Mouse (Mus musculus): Measurements from ENCODE around the gene Clba1. TPM values are rescaled to one million over a fixed set of nuclear protein-coding genes. Genes with fewer than 3 reads are reported as not detected.
"Not testable (repeated sequence)": the region's sequence is repeated elsewhere in the genome, so short reads cannot be mapped to it uniquely, and the experiment has no call there.

The Clba1 gene
- polyA plus RNA-seq, 1 experiment from 2014 or later: 6.6 TPM

- H3K27me3 ChIP-seq (replicated peaks; ENCODE audit: control insufficient read depth, insufficient read depth, low read length): no peaks in the 10 kb centered on the region
- peak within 1 kb of the TSS; percentile 98 for H3K9ac ChIP-seq (ENCODE audit: low read depth, low read length)
- no peaks in the 10 kb centered on the region for H3K9me3 ChIP-seq (ENCODE audit: control insufficient read depth, low read length)
- H3K27ac ChIP-seq (replicated peaks; ENCODE audit: low read depth, low read length): peak within 1 kb of the TSS; percentile 89
- DNase-seq (ENCODE audit: low spot score) (peak; percentile 98), ATAC-seq (ENCODE audit: low read depth) (peak; percentile 96)
- H3K4me2 ChIP-seq (ENCODE audit: low read depth, low read length): peak within 1 kb of the TSS; percentile 87
- H3K36me3 ChIP-seq (ENCODE audit: control insufficient read depth, insufficient read depth, low read length): peaks cover 33% of the 10 kb centered on the region
- H3K4me3 ChIP-seq (ENCODE audit: low read depth, low read length): peak within 1 kb of the TSS; percentile 93
- H3K4me1 ChIP-seq (ENCODE audit: control insufficient read depth, insufficient read depth, low read length): peaks cover 24% of the 10 kb centered on the region
- under 1% methylated on average over 26 of the region's 72 CpGs for WGBS
These were observed 20.6 kb downstream of the Clba1 start, which contains the start of gene Cdca4 for GRCm38 (mm10) chr12:112829244-112829864. Cdca4 (minus strand) TSS chr12:112829423.

GRCm38 (mm10) chr12:112830141-112830540, 21.4 kb downstream of the Clba1 start:
- peak overlapping the region; percentile 80 for H3K4me2 ChIP-seq (ENCODE audit: low read depth, low read length)
- H3K27ac ChIP-seq (replicated peaks; ENCODE audit: low read depth, low read length): peak overlapping the region; percentile 67
- peaks cover 30% of the 10 kb centered on the region for H3K36me3 ChIP-seq (ENCODE audit: control insufficient read depth, insufficient read depth, low read length)
- DNase-seq (ENCODE audit: low spot score) (no peak), ATAC-seq (ENCODE audit: low read depth) (no peak)
- H3K4me1 ChIP-seq (ENCODE audit: control insufficient read depth, insufficient read depth, low read length): peaks cover 22% of the 10 kb centered on the region
- H3K9me3 ChIP-seq (ENCODE audit: control insufficient read depth, low read length): no peaks in the 10 kb centered on the region
- no peaks in the 10 kb centered on the region for H3K27me3 ChIP-seq (replicated peaks; ENCODE audit: control insufficient read depth, insufficient read depth, low read length)
- H3K9ac ChIP-seq (ENCODE audit: low read depth, low read length): peak overlapping the region; percentile 85
- WGBS: 25% methylated on average over 2 of the region's 2 CpGs
- peak overlapping the region; percentile 93 for H3K4me3 ChIP-seq (ENCODE audit: low read depth, low read length)

- DNase-seq (ENCODE audit: low spot score): no peak
- 84% methylated on average over 3 of the region's 3 CpGs for WGBS
- peak overlapping the region; percentile 85 for H3K9ac ChIP-seq (ENCODE audit: low read depth, low read length)
- no peaks in the 10 kb centered on the region for H3K27me3 ChIP-seq (replicated peaks; ENCODE audit: control insufficient read depth, insufficient read depth, low read length)
- H3K27ac ChIP-seq (replicated peaks; ENCODE audit: low read depth, low read length): no peak overlapping the region
- H3K4me2 ChIP-seq (ENCODE audit: low read depth, low read length): peak overlapping the region; percentile 80
- ATAC-seq (ENCODE audit: low read depth): no peak
- H3K4me3 ChIP-seq (ENCODE audit: low read depth, low read length): peak overlapping the region; percentile 93
- H3K4me1 ChIP-seq (ENCODE audit: control insufficient read depth, insufficient read depth, low read length): peaks cover 22% of the 10 kb centered on the region
- H3K36me3 ChIP-seq (ENCODE audit: control insufficient read depth, insufficient read depth, low read length): peaks cover 26% of the 10 kb centered on the region
- H3K9me3 ChIP-seq (ENCODE audit: control insufficient read depth, low read length): no peaks in the 10 kb centered on the region
These were observed 21.8 kb downstream of the Clba1 start for GRCm38 (mm10) chr12:112830570-112830969.

- Histone ChIP-seq H3K27ac (replicated peaks; ENCODE audit: low read depth, low read length) (no peak overlapping the region), H3K4me2 (ENCODE audit: low read depth, low read length) (no peak overlapping the region), H3K9ac (ENCODE audit: low read depth, low read length) (no peak overlapping the region), H3K36me3 (ENCODE audit: control insufficient read depth, insufficient read depth, low read length) (peaks cover 8% of the 10 kb centered on the region), H3K9me3 (ENCODE audit: control insufficient read depth, low read length) (no peaks in the 10 kb centered on the region), H3K27me3 (replicated peaks; ENCODE audit: control insufficient read depth, insufficient read depth, low read length) (no peaks in the 10 kb centered on the region), H3K4me1 (ENCODE audit: control insufficient read depth, insufficient read depth, low read length) (peaks cover 15% of the 10 kb centered on the region), H3K4me3 (ENCODE audit: low read depth, low read length) (no peak overlapping the region)
- 92% methylated on average over 5 of the region's 5 CpGs for WGBS
- ATAC-seq (ENCODE audit: low read depth) (no peak), DNase-seq (ENCODE audit: low spot score) (no peak)
These were observed 23.7 kb downstream of the Clba1 start for GRCm38 (mm10) chr12:112832411-112832810.

- no peak overlapping the region for H3K27ac ChIP-seq (replicated peaks; ENCODE audit: low read depth, low read length)
- H3K27me3 ChIP-seq (replicated peaks; ENCODE audit: control insufficient read depth, insufficient read depth, low read length): no peaks in the 10 kb centered on the region
- DNase-seq (ENCODE audit: low spot score) (no peak), ATAC-seq (ENCODE audit: low read depth) (no peak)
- no peaks in the 10 kb centered on the region; the same call in 1 of the 2 replicates for H3K36me3 ChIP-seq (ENCODE audit: control insufficient read depth, insufficient read depth, low read length)
- H3K4me2 ChIP-seq (ENCODE audit: low read depth, low read length): no peak overlapping the region
- 83% methylated on average over 6 of the region's 6 CpGs for WGBS
- H3K4me3 ChIP-seq (ENCODE audit: low read depth, low read length): no peak overlapping the region
- peaks cover 7% of the 10 kb centered on the region; the same call in 1 of the 2 replicates for H3K4me1 ChIP-seq (ENCODE audit: control insufficient read depth, insufficient read depth, low read length)
- no peaks in the 10 kb centered on the region for H3K9me3 ChIP-seq (ENCODE audit: control insufficient read depth, low read length)
- H3K9ac ChIP-seq (ENCODE audit: low read depth, low read length): no peak overlapping the region
These were observed 24.8 kb downstream of the Clba1 start for GRCm38 (mm10) chr12:112833527-112833926.

- no peak overlapping the region for H3K4me2 ChIP-seq (ENCODE audit: low read depth, low read length)
- no peak overlapping the region for H3K4me3 ChIP-seq (ENCODE audit: low read depth, low read length)
- no peak overlapping the region for H3K9ac ChIP-seq (ENCODE audit: low read depth, low read length)
- H3K9me3 ChIP-seq (ENCODE audit: control insufficient read depth, low read length): no peaks in the 10 kb centered on the region
- H3K27me3 ChIP-seq (replicated peaks; ENCODE audit: control insufficient read depth, insufficient read depth, low read length): no peaks in the 10 kb centered on the region
- WGBS: 68% methylated on average over 2 of the region's 2 CpGs
- no peak for ATAC-seq (ENCODE audit: low read depth)
- H3K4me1 ChIP-seq (ENCODE audit: control insufficient read depth, insufficient read depth, low read length): peaks cover 6% of the 10 kb centered on the region; the same call in 1 of the 2 replicates
- H3K36me3 ChIP-seq (ENCODE audit: control insufficient read depth, insufficient read depth, low read length): no peaks in the 10 kb centered on the region; the same call in 1 of the 2 replicates
- H3K27ac ChIP-seq (replicated peaks; ENCODE audit: low read depth, low read length): no peak overlapping the region
- no peak for DNase-seq (ENCODE audit: low spot score)
These were observed 26.3 kb downstream of the Clba1 start for GRCm38 (mm10) chr12:112835046-112835445.

GRCm38 (mm10) chr12:112840209-112841086, 31.7 kb downstream of the Clba1 start:
- Histone ChIP-seq H3K36me3 (ENCODE audit: control insufficient read depth, insufficient read depth, low read length) (no peaks in the 10 kb centered on the region), H3K4me1 (ENCODE audit: control insufficient read depth, insufficient read depth, low read length) (no peaks in the 10 kb centered on the region), H3K4me2 (ENCODE audit: low read depth, low read length) (no peak overlapping the region), H3K27ac (replicated peaks; ENCODE audit: low read depth, low read length) (no peak overlapping the region), H3K4me3 (ENCODE audit: low read depth, low read length) (no peak overlapping the region), H3K27me3 (replicated peaks; ENCODE audit: control insufficient read depth, insufficient read depth, low read length) (no peaks in the 10 kb centered on the region), H3K9ac (ENCODE audit: low read depth, low read length) (no peak overlapping the region), H3K9me3 (ENCODE audit: control insufficient read depth, low read length) (no peaks in the 10 kb centered on the region)
- WGBS: 76% methylated on average over 25 of the region's 25 CpGs
- DNase-seq (ENCODE audit: low spot score) (no peak), ATAC-seq (ENCODE audit: low read depth) (no peak)

GRCm38 (mm10) chr12:112841338-112841892, 32.7 kb downstream of the Clba1 start:
- DNase-seq (ENCODE audit: low spot score); ATAC-seq (ENCODE audit: low read depth); H3K4me3 ChIP-seq (ENCODE audit: low read depth, low read length); H3K9ac ChIP-seq (ENCODE audit: low read depth, low read length); H3K27ac ChIP-seq (replicated peaks; ENCODE audit: low read depth, low read length); H3K27me3 ChIP-seq (replicated peaks; ENCODE audit: control insufficient read depth, insufficient read depth, low read length); H3K36me3 ChIP-seq (ENCODE audit: control insufficient read depth, insufficient read depth, low read length); H3K9me3 ChIP-seq (ENCODE audit: control insufficient read depth, low read length); H3K4me2 ChIP-seq (ENCODE audit: low read depth, low read length); H3K4me1 ChIP-seq (ENCODE audit: control insufficient read depth, insufficient read depth, low read length): not testable (repeated sequence)
- WGBS: 67% methylated on average over 4 of the region's 4 CpGs
